Mouse (Mus musculus) heart, postnatal 0 days (tissue): ENCODE results near the gene Mgat3. TPM values are rescaled to one million over a fixed set of nuclear protein-coding genes. Genes with fewer than 3 reads are reported as not detected.

Experiments used
- ATAC-seq: fragments of 200-750 bp; cut with Nextera tagmentation; 2 replicates; pipeline ENCODE4 v1.8.0; 2017; ENCODE audit warnings: low read depth, moderate number of reproducible peaks, moderate library complexity; ENCODE audit not compliant: insufficient read depth
- DNase-seq: peaks from one replicate; pipeline ENCODE4 v3.0.0-alpha.2; 2016; ENCODE audit warnings: low spot score
- H3K27ac ChIP-seq: fragments of 300-500 bp; sonication (generic); 2 replicates; pipeline ENCODE4 v1.5.1; 2014; ENCODE audit warnings: low read depth, mild to moderate bottlenecking
- H3K27me3 ChIP-seq: fragments of 300-500 bp; sonication (generic); 2 replicates; pipeline ENCODE4 v1.6.1; 2014; ENCODE audit warnings: low read length, mixed read lengths; ENCODE audit not compliant: control insufficient read depth, insufficient read depth
- H3K36me3 ChIP-seq: fragments of 300-500 bp; sonication (generic); replicated peaks from 2 replicates; pipeline ENCODE4 v1.6.1; 2014; ENCODE audit warnings: low read length, mixed read lengths; ENCODE audit not compliant: control insufficient read depth, insufficient read depth
- H3K4me1 ChIP-seq: fragments of 300-500 bp; sonication (generic); 2 replicates; pipeline ENCODE4 v1.6.1; 2014; ENCODE audit warnings: antibody characterized with exemption; ENCODE audit not compliant: control insufficient read depth, insufficient read depth
- H3K4me2 ChIP-seq: fragments of 300-500 bp; sonication (generic); 2 replicates; pipeline ENCODE4 v1.6.1; 2014; ENCODE audit warnings: low read depth, mild to moderate bottlenecking, low read length, moderate library complexity
- H3K4me3 ChIP-seq: fragments of 300-500 bp; sonication (generic); 2 replicates; pipeline ENCODE4 v1.5.1; 2014; ENCODE audit warnings: low read depth, low read length
- H3K9ac ChIP-seq: fragments of 300-500 bp; sonication (generic); replicated peaks from 2 replicates; pipeline ENCODE4 v1.6.1; 2014; ENCODE audit warnings: low read depth, low read length, mixed read lengths
- H3K9me3 ChIP-seq: fragments of 300-500 bp; sonication (generic); replicated peaks from 2 replicates; pipeline ENCODE4 v1.6.1; 2016; ENCODE audit warnings: low read length; ENCODE audit not compliant: control insufficient read depth
- CTCF ChIP-seq: IDR thresholded peaks from 2 replicates; pipeline ENCODE4 v1.5.1; 2016; ENCODE audit warnings: antibody characterized with exemption, control low read depth, low read depth
- EP300 ChIP-seq: IDR thresholded peaks from 2 replicates; pipeline ENCODE4 v1.6.1; 2016; ENCODE audit warnings: antibody characterized with exemption, low read depth
- WGBS: fragments of 180-500 bp; shearing (Covaris S2); extraction: QIAGEN DNeasy Blood & Tissue Kit; methylation state at CpG from one replicate; pipeline ENCODE4 v1.1.7; 2014; 5-methylcytosine and 5-hydroxymethylcytosine counted together
- polyA plus RNA-seq: library from polyadenylated mRNA; unstranded; fragments of >200 nt; fragmentation: Nextera tagmentation; extraction: Ambion mirVana; gene quantifications from 2 replicates; pipeline ENCODE4 v1.2.1, GENCODE M21; 2015
- total RNA-seq: library from RNA; depleted of rRNA; stranded (reverse); fragments of >200 nt; gene quantifications from 2 replicates; pipeline ENCODE4 v1.2.3, GENCODE M21; 2014; ENCODE audit warnings: low replicate concordance

The Mgat3 gene
- total and polyA plus RNA-seq, 2 experiments from 2014 or later, result 0.23 to 1.9 TPM

DNA sequence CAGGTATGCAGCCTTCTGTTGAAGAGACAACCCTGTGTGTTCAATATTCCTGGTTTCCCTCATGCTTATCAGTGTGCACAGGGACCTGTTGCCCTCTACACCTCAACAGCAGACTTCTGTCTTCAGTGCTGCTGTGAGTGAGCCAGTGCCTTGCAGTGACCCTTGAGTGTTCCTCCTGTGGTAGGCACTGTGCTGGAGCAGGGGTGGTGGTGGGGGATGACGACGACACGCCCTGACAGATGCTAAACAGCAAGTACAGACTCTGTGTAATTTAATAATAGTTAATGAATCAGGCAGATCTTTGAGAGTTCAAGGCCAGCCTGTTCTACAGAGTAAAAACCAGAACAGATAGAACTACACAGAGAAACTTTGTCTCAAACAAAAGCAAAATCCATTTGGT lies 36.9 kb upstream of the Mgat3 start:
- H3K4me3 ChIP-seq, result no peak overlapping the region
- H3K4me1 ChIP-seq, result peaks cover 37% of the 10 kb centered on the region
- ATAC-seq (no peak), DNase-seq (no peak)
- WGBS, result 89% methylated on average over 3 of the region's 3 CpGs
- no peak overlapping the region for H3K4me2 ChIP-seq
- H3K27me3 ChIP-seq, result no peaks in the 10 kb centered on the region
- peaks cover 14% of the 10 kb centered on the region; the same call in 1 of the 2 replicates for H3K36me3 ChIP-seq
- H3K27ac ChIP-seq, result peak overlapping the region; percentile 31; the same call in 1 of the 2 replicates
- no peaks in the 10 kb centered on the region for H3K9me3 ChIP-seq
- TF ChIP-seq CTCF (no peak), EP300 (no peak)
- H3K9ac ChIP-seq, result no peak overlapping the region

DNA sequence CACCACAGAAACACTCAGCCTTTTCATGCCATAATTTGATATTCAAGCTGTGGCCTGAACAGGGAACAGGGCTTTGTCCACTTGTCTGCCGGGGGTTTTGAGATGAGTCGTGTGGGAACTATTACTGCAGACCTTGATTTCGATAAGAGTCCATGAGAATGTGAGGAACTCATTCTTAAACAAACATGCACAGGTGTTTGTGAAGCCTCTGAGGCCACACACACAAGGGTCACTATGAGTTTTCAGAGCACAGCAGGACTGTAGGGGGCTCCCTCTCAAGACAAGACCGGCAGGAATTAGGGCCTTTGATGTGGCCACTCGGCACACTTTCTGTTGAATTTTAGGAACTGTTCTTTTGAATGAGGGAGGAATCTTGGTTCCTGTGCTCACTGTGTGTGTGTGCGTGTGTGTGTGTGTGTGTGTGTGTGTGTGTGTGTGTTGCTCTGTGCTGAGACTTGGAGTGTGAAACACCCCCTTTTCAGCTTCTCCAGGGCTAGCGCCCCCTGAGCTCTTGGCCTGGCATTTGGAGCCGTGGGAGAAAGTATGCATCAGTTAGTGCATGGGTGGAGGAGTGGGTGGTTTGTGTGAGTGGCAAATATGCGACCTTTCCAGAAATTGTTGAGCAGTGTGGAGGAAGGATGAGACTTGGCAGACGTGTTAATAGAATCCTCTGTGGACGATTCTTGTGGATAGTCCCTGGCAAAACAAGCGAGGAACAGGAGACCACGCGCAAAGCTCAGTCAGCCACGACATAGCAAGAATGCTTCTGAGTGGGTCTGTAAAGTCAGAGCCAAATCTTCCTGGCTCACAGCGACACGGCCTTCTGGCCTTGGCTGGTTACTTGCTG lies 35.4 kb upstream of the Mgat3 start:
- H3K4me1 ChIP-seq, result peaks cover 37% of the 10 kb centered on the region
- peak overlapping the region; percentile 76 for H3K27ac ChIP-seq
- H3K4me3 ChIP-seq, result no peak overlapping the region
- 41% methylated on average over 17 of the region's 17 CpGs for WGBS
- DNase-seq (no peak), ATAC-seq (no peak)
- H3K4me2 ChIP-seq, result no peak overlapping the region
- H3K9ac ChIP-seq, result no peak overlapping the region
- TF ChIP-seq CTCF (0 out of 2 replicates have a peak, but pooled peaks have one; percentile 1), EP300 (no peak)
- H3K27me3 ChIP-seq, result no peaks in the 10 kb centered on the region
- peaks cover 24% of the 10 kb centered on the region for H3K36me3 ChIP-seq
- H3K9me3 ChIP-seq, result no peaks in the 10 kb centered on the region

DNA sequence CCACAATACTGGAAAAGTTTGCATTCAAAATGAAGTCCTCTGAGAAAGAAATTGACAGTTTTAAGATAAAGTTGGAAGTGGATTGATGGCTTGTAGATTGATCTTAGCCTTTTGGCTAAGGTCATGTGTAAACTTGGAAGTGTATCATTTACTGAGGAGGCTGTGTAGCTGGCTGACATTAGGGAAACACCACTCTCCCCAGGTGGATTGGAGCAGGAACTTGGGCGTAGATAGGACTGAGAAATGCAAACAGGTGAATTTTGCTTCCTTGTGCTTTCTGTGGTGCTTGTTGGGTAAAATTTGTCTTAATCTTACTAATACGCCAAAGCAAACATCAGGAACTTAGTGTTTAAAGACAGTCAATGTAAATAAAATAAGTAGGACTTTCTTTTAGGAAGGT lies 33.2 kb upstream of the Mgat3 start:
- WGBS, result 97% methylated on average over 2 of the region's 2 CpGs
- no peaks in the 10 kb centered on the region for H3K9me3 ChIP-seq
- ATAC-seq (no peak), DNase-seq (no peak)
- TF ChIP-seq CTCF, result no peak
- TF ChIP-seq EP300, result no peak
- no peak overlapping the region for H3K4me3 ChIP-seq
- H3K9ac ChIP-seq, result no peak overlapping the region
- peaks cover 39% of the 10 kb centered on the region for H3K36me3 ChIP-seq
- H3K4me1 ChIP-seq, result peaks cover 23% of the 10 kb centered on the region
- H3K27me3 ChIP-seq, result no peaks in the 10 kb centered on the region
- no peak overlapping the region for H3K4me2 ChIP-seq
- H3K27ac ChIP-seq, result no peak overlapping the region

DNA sequence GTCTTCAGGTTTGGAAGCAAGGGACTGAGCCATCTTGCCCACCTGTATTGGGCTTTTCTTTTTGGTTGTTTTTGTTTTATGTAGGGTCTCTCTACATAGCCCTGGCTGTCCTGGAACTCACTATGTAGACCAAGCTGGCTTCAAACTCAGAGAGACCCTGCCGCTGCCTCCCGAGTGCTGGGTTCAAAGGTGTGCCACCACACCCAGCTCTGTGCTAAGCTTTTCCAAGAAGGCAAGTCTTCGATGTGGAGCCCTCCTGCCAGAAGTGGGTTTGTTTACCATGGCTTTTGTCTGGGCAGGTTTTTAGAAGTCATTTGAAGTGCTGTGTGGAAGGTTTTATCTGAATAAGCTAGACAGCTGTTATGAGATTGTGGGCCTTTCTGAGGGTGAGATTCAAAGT lies 32.6 kb upstream of the Mgat3 start:
- Histone ChIP-seq H3K4me1 (peaks cover 22% of the 10 kb centered on the region), H3K27me3 (no peaks in the 10 kb centered on the region), H3K9me3 (no peaks in the 10 kb centered on the region), H3K27ac (no peak overlapping the region; the same call in 1 of the 2 replicates), H3K4me2 (no peak overlapping the region), H3K9ac (no peak overlapping the region), H3K4me3 (no peak overlapping the region), H3K36me3 (peaks cover 39% of the 10 kb centered on the region)
- no peak for TF ChIP-seq EP300
- WGBS, result 81% methylated on average over 3 of the region's 3 CpGs
- no peak for DNase-seq
- ATAC-seq, result no peak

DNA sequence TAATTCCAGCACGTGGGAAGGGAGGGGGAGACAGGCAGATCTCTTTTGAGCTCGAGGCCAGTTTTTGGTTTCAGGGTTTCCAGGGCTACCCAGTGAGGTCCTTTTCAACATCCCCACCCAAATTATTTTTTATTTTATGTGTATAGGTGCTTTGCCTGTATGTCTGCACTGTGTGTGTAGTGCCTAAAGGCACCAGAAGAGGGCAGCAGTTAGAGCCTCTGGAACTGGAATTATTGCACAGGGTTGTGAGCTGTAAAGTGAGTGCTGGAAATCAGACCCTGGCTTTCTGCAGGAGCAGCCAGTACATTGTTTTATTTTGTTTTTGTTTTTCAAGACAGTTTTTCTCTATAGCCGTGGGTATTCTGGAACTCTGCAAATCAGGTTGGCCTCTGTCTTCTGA lies 31.4 kb upstream of the Mgat3 start:
- H3K27ac ChIP-seq, result no peak overlapping the region
- DNase-seq (no peak), ATAC-seq (no peak)
- no peak overlapping the region for H3K4me2 ChIP-seq
- H3K4me3 ChIP-seq, result no peak overlapping the region
- TF ChIP-seq EP300 (no peak), CTCF (no peak)
- H3K9me3 ChIP-seq, result no peaks in the 10 kb centered on the region
- WGBS, result 98% methylated on average over 3 of the region's 3 CpGs
- H3K36me3 ChIP-seq, result peaks cover 39% of the 10 kb centered on the region
- H3K27me3 ChIP-seq, result no peaks in the 10 kb centered on the region
- H3K9ac ChIP-seq, result no peak overlapping the region
- peaks cover 16% of the 10 kb centered on the region for H3K4me1 ChIP-seq
